Mouse (Mus musculus) lung, postnatal 10 days (tissue): ENCODE measurements around the gene Nipa2.

Experiments
- DNase-seq: peaks from one replicate; pipeline ENCODE4 v3.0.0; 2021

Gene Nipa2

GRCm38 (mm10) chr7:55962004-55962908, at the start of gene Nipa2:
Gene Nipa2 (minus strand): TSS chr7:55962476.
- peak; percentile 95 for DNase-seq

GRCm38 (mm10) chr7:56011018-56011333, 48.7 kb upstream of the Nipa2 start:
- DNase-seq: no peak

GRCm38 (mm10) chr7:56010318-56011017, 48.2 kb upstream of the Nipa2 start:
- DNase-seq: no peak

GRCm38 (mm10) chr7:55998997-55999396, 36.7 kb upstream of the Nipa2 start:
- no peak for DNase-seq

- DNase-seq: no peak
These were observed 32.7 kb upstream of the Nipa2 start for GRCm38 (mm10) chr7:55995013-55995412.

- no peak for DNase-seq
These were observed 29.6 kb upstream of the Nipa2 start for GRCm38 (mm10) chr7:55991858-55992257.

GRCm38 (mm10) chr7:55991129-55991528, 28.9 kb upstream of the Nipa2 start:
- DNase-seq: no peak

- peak; percentile 86 for DNase-seq
These were observed 24.4 kb upstream of the Nipa2 start for GRCm38 (mm10) chr7:55986526-55987214.

GRCm38 (mm10) chr7:55984754-55985153, 22.5 kb upstream of the Nipa2 start:
- DNase-seq: no peak

GRCm38 (mm10) chr7:55983107-55983506, 20.8 kb upstream of the Nipa2 start:
- DNase-seq: peak; percentile 16

GRCm38 (mm10) chr7:55982010-55982700, 19.9 kb upstream of the Nipa2 start:
- DNase-seq: no peak

GRCm38 (mm10) chr7:55981511-55981910, 19.2 kb upstream of the Nipa2 start:
- DNase-seq: no peak

GRCm38 (mm10) chr7:55974429-55974828, 12.2 kb upstream of the Nipa2 start:
- no peak for DNase-seq

GRCm38 (mm10) chr7:55969415-55969814, 7.1 kb upstream of the Nipa2 start:
- DNase-seq: no peak

GRCm38 (mm10) chr7:55968258-55968901, 6.1 kb upstream of the Nipa2 start:
- peak; percentile 54 for DNase-seq

GRCm38 (mm10) chr7:55966866-55967460, 4.7 kb upstream of the Nipa2 start:
- no peak for DNase-seq

GRCm38 (mm10) chr7:55960506-55960905, 1.8 kb downstream of the Nipa2 start:
- no peak for DNase-seq

- no peak for DNase-seq
These were observed 2.5 kb downstream of the Nipa2 start for GRCm38 (mm10) chr7:55959801-55960200.

- DNase-seq: no peak
These were observed 4.4 kb downstream of the Nipa2 start for GRCm38 (mm10) chr7:55957916-55958315.

GRCm38 (mm10) chr7:55957178-55957577, 5.1 kb downstream of the Nipa2 start:
- DNase-seq: no peak

GRCm38 (mm10) chr7:55956054-55956453, 6.2 kb downstream of the Nipa2 start:
- DNase-seq: no peak

- DNase-seq: no peak
These were observed 23.9 kb downstream of the Nipa2 start for GRCm38 (mm10) chr7:55938341-55938740.
